Mouse (Mus musculus) cortical plate, adult 2 months (tissue): ENCODE data around the gene Washc4. TPM values are rescaled to one million over a fixed set of nuclear protein-coding genes. Genes with fewer than 3 reads are reported as not detected.

Experiments
- H3K27ac ChIP-seq: fragments of 200-500 bp; 2 replicates; pipeline ENCODE4 v1.5.1; 2012; ENCODE audit warnings: low read length, control low read depth, inconsistent platforms; ENCODE audit not compliant: insufficient read depth
- H3K4me1 ChIP-seq: fragments of 200-500 bp; 2 replicates; pipeline ENCODE4 v1.6.1; 2011; ENCODE audit warnings: low read length; ENCODE audit not compliant: control insufficient read depth, insufficient read depth
- H3K4me3 ChIP-seq: fragments of 200-500 bp; 2 replicates; pipeline ENCODE4 v1.5.1; 2011; ENCODE audit warnings: mild to moderate bottlenecking, low read length, control low read depth; ENCODE audit not compliant: insufficient read depth
- CTCF ChIP-seq: fragments of 200-500 bp; IDR thresholded peaks from 2 replicates; pipeline ENCODE4 v1.5.1; 2011; ENCODE audit warnings: mild to moderate bottlenecking, control low read depth, low read length; ENCODE audit not compliant: insufficient read depth; ENCODE audit errors: extremely low read depth
- POLR2A ChIP-seq: fragments of 200-500 bp; IDR thresholded peaks from 2 replicates; pipeline ENCODE4 v1.6.1; 2011; ENCODE audit warnings: mild to moderate bottlenecking, low read length, control low read depth; ENCODE audit not compliant: insufficient read depth; ENCODE audit errors: extremely low read depth
- polyA plus RNA-seq: library from polyadenylated mRNA; depleted of rRNA; stranded (reverse); fragments of >200 nt; gene quantifications from 2 replicates; pipeline ENCODE4 v1.2.3, GENCODE M21; 2012; rRNA removed

Washc4 gene
- polyA plus RNA-seq, 1 experiment: 11.8 TPM

DNA sequence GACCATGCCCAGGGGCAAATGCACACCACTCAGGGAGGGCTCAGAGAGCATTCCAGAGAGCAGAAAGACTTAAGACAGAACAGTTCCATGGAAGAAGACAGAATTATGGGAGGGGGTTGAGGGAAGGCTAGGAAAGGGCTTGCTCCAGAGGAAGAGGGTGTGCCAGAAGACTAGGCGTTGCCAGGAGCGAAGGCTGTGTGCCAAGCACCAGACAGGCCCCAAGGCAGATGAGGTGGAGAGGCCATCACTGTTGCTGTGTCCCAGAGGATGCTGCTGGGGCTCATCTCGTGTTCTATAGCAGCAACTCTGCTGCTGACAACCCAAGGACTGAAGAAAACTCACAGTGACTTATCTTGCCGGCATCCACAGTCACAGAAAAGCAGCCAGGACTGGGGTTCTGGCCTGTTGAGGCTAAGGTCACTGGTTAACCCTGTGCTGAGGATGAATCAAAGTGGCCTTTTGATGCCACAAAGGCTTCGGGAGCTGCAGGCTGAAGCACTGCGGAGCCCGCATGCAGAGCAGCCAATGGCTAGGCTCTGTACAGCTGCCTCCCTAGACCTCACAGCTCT lies 89.3 kb downstream of the Washc4 start:
- Histone ChIP-seq H3K27ac (no peak overlapping the region), H3K4me3 (no peak overlapping the region), H3K4me1 (peaks cover 2% of the 10 kb centered on the region; the same call in 1 of the 2 replicates)
- TF ChIP-seq POLR2A (no peak), CTCF (no peak)

- Histone ChIP-seq H3K27ac (no peak overlapping the region), H3K4me3 (no peak overlapping the region), H3K4me1 (peaks cover 2% of the 10 kb centered on the region; the same call in 1 of the 2 replicates)
- TF ChIP-seq CTCF (no peak), POLR2A (no peak)
Observed at GRCm38 (mm10) chr10:83634461-83634860, 90.9 kb downstream of the Washc4 start.

GRCm38 (mm10) chr10:83636191-83636590 lies 92.6 kb downstream of the Washc4 start:
- H3K4me3 ChIP-seq: no peak overlapping the region
- TF ChIP-seq POLR2A (no peak), CTCF (no peak)
- H3K27ac ChIP-seq: peak overlapping the region; percentile 59
- peaks cover 8% of the 10 kb centered on the region for H3K4me1 ChIP-seq

DNA sequence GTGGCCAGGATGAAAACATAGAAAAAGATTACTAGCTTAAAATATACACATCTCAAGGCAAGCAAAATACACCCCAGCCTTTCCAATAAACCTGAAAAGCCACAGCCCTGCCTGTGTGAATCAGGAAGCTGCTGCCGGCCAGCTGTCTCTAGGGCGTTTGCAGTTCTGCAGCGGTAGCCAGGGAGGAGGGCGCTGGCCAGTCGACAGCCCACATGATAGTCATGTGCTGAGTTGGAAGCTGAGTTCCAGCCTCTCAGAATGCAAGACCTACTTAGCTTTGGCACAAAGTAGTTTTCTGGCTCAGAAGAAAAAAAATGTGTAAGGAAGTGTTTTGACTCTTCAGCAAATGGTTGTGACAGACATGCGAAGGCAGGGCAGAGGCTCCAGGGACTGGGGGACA lies 93.7 kb downstream of the Washc4 start:
- peak; percentile 39; the same call in 1 of the 2 replicates for TF ChIP-seq POLR2A
- TF ChIP-seq CTCF: no peak
- no peak overlapping the region for H3K4me3 ChIP-seq
- H3K4me1 ChIP-seq: peaks cover 8% of the 10 kb centered on the region
- no peak overlapping the region for H3K27ac ChIP-seq

GRCm38 (mm10) chr10:83639881-83640386 lies 96.4 kb downstream of the Washc4 start:
- Histone ChIP-seq H3K4me3 (no peak overlapping the region), H3K27ac (no peak overlapping the region), H3K4me1 (peaks cover 12% of the 10 kb centered on the region)
- TF ChIP-seq POLR2A: no peak
- no peak for TF ChIP-seq CTCF

GRCm38 (mm10) chr10:83641641-83642040 lies 98.1 kb downstream of the Washc4 start:
- peaks cover 14% of the 10 kb centered on the region for H3K4me1 ChIP-seq
- no peak for TF ChIP-seq CTCF
- no peak for TF ChIP-seq POLR2A
- H3K4me3 ChIP-seq: no peak overlapping the region
- H3K27ac ChIP-seq: no peak overlapping the region

- H3K4me3 ChIP-seq: no peak overlapping the region
- TF ChIP-seq POLR2A (no peak), CTCF (no peak)
- H3K4me1 ChIP-seq: peaks cover 17% of the 10 kb centered on the region
- no peak overlapping the region for H3K27ac ChIP-seq
Observed at GRCm38 (mm10) chr10:83644167-83644566, 100.6 kb downstream of the Washc4 start.

GRCm38 (mm10) chr10:83644865-83645715 lies 101.5 kb downstream of the Washc4 start:
- H3K4me3 ChIP-seq: no peak overlapping the region
- TF ChIP-seq CTCF (no peak), POLR2A (0 out of 2 replicates have a peak, but pooled peaks have one; percentile 26)
- H3K4me1 ChIP-seq: peaks cover 12% of the 10 kb centered on the region; the same call in 1 of the 2 replicates
- H3K27ac ChIP-seq: peak overlapping the region; percentile 94

GRCm38 (mm10) chr10:83645716-83645990 lies 102.1 kb downstream of the Washc4 start:
- TF ChIP-seq POLR2A: no peak
- TF ChIP-seq CTCF: no peak
- Histone ChIP-seq H3K4me3 (no peak overlapping the region), H3K27ac (peak overlapping the region; percentile 78; the same call in 1 of the 2 replicates), H3K4me1 (peaks cover 12% of the 10 kb centered on the region; the same call in 1 of the 2 replicates)

Other genes starting within 250 kb of the Washc4 start
- 11.1 and 12.0 TPM in 2 replicates for gene Slc41a2, start 205.9 kb upstream of the Washc4 start, polyA plus RNA-seq
- 1.4 and 1.5 TPM in 2 replicates for gene D10Wsu102e, start 183.5 kb upstream of the Washc4 start, polyA plus RNA-seq
- 1.8 and 2.0 TPM in 2 replicates for gene Aldh1l2, start 9.6 kb upstream of the Washc4 start, polyA plus RNA-seq
- gene Appl2, start 105.0 kb downstream of the Washc4 start, polyA plus RNA-seq: 67.6 and 73.8 TPM in 2 replicates
- 24.6 and 28.7 TPM in 2 replicates for gene 1500009L16Rik, start 179.1 kb downstream of the Washc4 start, polyA plus RNA-seq